Mouse (Mus musculus): ENCODE data around the gene Klk1b1.
"Not testable (repeated sequence)": the region's sequence is repeated elsewhere in the genome, so short reads cannot be mapped to it uniquely, and the experiment has no call there.

Gene Klk1b1

DNA sequence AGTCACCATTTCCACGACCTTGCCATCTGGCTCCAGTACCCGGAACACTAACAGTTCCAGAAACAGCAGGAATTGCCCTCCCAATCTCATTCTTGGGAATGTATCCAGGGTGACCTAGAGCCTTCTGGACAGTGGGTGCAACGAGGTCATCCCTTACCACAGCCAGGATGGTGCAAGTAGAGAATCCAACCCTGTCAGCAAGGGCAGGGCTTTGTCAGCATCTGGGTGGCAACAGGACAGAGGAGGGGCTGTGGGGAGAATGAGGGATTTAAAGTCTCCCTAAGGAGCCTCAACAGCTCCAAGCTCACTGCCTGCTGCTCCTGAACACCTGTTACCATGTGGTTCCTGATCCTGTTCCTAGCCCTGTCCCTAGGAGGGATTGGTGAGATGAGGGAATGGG, at the start of gene Klk1b1:
Klk1b1 (plus strand) TSS at position 301 of the 400 bp plus-strand sequence.
- DNase-seq (ENCODE audit: low spot score) = no peak

DNA sequence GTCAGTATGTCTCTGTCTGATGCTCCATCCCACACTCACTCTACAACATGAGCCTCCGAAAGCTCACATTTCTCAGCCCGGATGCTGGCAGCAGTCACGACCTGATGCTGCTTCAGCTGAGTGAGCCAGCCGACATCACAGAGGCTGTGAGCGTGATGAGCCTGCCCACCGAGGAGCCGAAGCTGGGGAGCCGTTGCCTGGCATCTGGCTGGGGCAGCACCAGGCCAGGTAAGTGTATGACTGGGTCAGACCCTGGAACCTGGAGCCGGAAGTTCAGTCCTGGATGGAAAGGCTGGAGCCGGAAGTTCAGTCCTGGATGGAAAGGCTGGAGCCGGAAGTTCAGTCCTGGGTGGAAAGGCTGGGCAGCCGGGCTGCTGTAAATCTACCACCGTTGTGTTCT, 48.1 kb upstream of the Klk1b1 start:
- no peak for DNase-seq (ENCODE audit: low spot score)

- no peak for DNase-seq (ENCODE audit: low spot score)
These were observed 47.7 kb upstream of the Klk1b1 start for GRCm38 (mm10) chr7:43918871-43919270.

DNA sequence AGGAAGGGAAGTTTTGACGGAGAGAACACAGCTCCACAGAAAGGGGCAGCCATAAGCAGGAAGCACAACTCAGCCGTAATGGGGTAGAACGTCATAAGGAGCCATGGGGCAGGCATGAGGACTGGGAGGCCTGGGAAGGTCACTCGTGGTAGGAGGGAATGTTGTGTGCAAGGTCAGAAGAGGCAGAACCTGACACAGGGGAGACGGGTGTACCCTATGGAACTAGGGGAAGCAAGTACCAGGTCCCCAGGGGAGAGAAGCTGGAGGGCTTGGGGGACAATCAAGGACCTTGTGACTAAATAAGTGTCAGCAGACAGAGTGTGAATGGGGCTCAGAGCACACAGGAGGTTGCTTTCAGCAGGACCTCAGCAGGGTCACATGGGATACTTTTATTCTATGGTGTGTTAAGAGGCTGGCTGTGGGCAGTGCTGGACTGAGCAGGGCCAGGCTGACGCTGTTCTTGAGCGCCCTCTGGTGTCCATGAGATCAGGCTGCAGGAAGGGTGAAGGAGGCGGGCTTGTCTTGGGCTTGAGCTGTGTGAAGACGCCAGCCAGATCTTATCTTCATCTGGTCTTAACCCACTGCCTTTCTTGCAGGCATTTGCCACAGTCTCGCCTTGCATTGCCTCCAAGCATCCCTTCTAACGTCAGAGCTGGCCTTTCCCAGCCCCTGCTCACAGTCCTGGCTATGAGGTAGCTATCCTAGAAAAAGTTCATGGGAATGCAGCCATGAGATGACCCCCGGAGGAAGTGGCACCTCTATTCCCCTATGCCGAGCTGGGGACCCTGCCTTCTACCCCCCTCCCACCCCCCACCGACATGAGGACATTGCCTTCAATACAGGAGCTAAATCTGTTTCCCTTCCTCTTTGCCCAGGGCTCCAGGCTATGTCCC, 46.7 kb upstream of the Klk1b1 start:
- DNase-seq (ENCODE audit: low spot score) = peak; percentile 66

DNA sequence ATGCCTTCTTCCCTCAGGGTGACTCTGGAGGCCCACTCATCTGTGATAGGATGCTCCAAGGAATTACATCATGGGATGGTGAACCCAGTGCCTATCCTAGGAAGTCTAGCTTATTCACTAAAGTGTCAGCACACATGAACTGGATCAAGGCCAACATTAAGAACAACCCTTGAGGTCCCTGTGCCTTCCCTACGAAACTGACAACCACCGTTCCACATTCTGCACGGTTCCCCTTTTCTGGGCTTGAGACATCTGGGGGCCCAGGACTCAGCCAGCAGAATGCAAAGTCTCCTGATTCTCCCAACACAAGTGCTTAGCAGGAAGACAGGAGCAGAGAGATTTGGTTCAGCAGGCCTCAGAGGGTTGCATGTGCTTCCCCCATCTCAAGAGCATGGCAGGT, 46.0 kb upstream of the Klk1b1 start:
- no peak for DNase-seq (ENCODE audit: low spot score)

DNA sequence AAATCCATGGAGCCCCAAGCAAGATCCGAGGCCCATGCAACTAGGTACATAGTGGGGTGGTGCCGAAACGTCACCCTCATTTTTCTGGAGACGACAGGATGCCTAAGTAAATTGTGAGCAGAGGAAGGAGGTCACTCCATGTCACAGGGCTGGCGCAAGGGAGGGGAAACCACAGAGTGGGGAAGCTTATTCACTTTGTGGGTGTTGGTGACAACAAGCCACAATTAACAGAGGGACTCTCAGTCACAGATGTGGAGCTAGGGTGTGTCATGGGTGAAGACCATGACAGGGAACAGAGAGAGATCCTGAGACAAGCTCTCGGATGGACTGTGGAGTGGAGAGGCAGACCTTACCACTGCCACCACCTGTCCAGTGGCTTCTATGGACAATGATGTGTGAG, 45.5 kb upstream of the Klk1b1 start:
- DNase-seq (ENCODE audit: low spot score) = no peak

DNA sequence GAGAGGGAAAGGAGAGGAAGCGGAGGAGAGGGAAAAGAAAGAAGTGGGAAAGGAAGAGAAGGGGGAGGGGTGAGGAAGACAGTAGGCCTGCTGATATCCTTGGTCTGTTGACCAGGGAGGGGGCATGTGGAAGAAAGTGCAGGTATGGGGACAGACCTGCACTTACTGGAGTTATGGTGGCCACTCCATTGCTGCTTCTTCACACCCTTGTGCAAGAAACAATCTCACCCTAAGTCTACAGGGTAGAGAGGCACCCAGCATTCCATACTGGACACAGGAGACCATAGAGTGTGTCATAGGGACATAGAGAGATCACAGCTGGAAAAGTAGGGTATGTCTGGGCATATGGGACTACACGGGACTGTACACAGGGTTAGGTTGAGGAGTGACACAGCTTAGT, 44.6 kb upstream of the Klk1b1 start:
- DNase-seq (ENCODE audit: low spot score) = no peak

DNA sequence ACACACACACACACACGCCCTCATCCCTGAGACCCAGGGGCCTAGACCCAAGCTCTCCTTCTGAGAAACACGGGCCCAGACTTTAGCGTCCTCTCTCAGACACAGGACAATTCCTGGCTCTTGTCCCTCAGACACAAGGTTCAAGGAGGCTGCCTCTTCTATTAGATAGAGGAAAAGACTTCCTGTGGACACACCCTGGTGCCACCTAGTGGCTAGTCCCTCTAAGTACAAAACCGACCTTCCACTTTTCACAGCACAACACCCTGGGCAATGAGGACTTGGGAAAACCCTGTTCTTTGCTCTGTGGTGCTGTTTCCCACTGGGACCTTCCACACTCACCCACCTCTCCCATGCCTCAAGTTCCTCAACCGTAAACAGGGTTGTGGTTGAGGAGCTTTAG, 40.6 kb upstream of the Klk1b1 start:
- no peak for DNase-seq (ENCODE audit: low spot score)

- DNase-seq (ENCODE audit: low spot score) = no peak
These were observed 38.0 kb upstream of the Klk1b1 start for GRCm38 (mm10) chr7:43928521-43928920.

GRCm38 (mm10) chr7:43932337-43932736, 34.2 kb upstream of the Klk1b1 start:
- DNase-seq (ENCODE audit: low spot score) = no peak

DNA sequence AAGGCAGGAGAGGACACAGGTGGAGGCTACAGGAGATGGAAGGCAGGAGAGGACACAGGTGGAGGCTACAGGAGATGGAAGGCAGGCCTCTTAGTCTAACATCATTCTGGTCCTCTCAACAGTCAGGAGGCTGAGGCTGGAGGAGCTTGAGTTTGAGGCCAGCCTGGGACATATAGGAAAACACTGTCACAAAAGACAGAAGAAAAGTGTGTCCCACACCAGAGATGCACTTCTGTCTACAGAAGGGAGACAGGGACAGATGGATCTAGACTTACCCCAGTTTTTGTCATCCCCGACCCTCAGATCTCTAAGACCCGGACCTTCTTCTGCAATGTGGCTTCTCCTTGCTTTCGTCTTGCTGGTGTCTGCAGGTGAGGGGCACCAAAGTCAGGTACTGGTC, 33.1 kb upstream of the Klk1b1 start, which contains the start of gene Klk15:
Klk15 (plus strand) TSS at position 301 of the 400 bp plus-strand sequence.
- DNase-seq (ENCODE audit: low spot score) = no peak

DNA sequence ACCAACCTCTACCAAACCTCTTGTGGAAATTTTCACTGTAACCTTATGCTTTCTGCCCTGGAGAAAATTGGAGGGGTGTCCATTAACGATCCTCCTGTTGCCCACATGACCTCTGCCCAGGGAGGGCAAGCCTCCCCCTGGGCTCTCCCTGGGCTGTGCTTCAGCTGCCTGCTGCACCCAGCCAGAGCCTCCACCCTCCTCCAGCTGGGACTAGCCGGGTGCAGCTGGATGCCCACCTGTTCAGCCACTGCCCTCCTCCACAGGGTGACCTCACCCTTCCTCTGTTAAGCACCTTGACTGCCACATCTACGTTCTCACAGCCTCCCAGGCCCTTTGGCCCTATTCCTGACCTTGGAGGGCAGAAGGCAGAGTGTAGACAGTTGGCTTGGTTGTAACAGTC, 31.8 kb upstream of the Klk1b1 start:
- no peak for DNase-seq (ENCODE audit: low spot score)

- DNase-seq (ENCODE audit: low spot score) = no peak
These were observed 30.0 kb upstream of the Klk1b1 start for GRCm38 (mm10) chr7:43936551-43936950.

GRCm38 (mm10) chr7:43942293-43942692, 24.3 kb upstream of the Klk1b1 start:
- not testable (repeated sequence) for DNase-seq (ENCODE audit: low spot score)

DNA sequence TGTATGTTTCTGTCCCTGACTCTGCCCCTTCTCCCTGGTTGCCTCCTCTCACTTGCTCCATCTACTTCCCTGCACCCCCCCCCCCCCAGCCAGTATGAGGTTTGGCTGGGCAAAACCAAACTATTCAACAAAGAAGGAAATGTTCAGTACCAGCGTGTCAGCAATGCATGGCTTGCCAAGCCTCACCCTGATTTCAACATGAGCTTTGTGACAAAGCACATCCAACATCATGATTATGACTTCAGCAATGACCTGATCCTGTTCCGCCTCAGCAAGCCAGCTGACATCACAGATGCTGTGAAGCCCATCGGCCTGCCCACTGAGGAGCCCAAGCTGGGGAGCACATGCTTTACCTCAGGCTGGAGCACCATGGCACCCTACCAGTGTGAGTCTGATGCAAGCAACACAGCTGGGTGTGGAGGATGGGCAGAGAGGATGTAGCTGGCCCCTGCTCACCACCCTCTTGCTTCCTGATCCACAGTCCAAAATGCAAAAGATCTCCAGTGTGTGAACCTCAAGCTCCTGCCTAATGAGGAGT, 21.8 kb upstream of the Klk1b1 start:
- no peak for DNase-seq (ENCODE audit: low spot score)

DNA sequence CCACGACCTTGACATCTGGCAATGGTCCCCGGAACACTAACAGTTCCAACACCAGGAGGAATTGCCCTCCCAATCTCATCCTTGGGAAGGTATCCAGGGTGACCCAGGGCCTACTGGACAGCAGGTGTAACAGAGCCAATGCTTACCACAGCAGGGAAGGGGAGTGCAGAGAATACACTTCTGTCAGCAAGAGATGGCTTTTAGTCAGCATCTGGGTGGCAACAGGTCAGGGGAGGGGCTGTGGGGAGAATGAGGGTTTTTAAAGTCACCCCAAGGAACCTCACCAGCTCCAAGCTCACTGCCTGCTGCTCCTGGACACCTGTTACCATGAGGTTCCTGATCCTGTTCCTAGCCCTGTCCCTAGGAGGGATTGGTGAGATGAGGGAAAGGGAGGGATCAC, 16.2 kb upstream of the Klk1b1 start, which contains the start of gene Klk1b8:
Klk1b8 (plus strand) TSS at position 301 of the 400 bp plus-strand sequence.
- no peak for DNase-seq (ENCODE audit: low spot score)

GRCm38 (mm10) chr7:43952703-43953102, 13.8 kb upstream of the Klk1b1 start:
- DNase-seq (ENCODE audit: low spot score) = no peak

DNA sequence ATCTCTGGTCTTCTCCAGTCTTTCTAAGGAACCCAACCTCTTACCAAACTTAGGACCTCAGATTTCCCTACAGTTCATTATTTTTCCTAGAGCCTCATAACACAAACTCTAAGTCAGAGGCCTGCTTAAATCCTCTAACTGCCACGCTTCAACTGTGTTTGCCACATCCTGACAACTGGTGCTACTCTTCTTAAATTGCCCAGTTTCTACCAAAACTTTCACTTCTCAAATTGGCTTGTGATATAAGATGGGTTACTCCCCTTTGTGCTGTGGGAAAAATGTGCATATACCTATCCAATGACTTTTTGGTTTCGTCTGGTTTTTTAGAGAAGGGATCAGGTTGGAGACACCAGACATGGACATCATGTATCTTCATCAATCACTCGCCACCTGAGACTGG, 507 bp downstream of the Klk1b1 start:
- DNase-seq (ENCODE audit: low spot score) = no peak

GRCm38 (mm10) chr7:43967612-43968011, 1.1 kb downstream of the Klk1b1 start:
- DNase-seq (ENCODE audit: low spot score) = no peak

DNA sequence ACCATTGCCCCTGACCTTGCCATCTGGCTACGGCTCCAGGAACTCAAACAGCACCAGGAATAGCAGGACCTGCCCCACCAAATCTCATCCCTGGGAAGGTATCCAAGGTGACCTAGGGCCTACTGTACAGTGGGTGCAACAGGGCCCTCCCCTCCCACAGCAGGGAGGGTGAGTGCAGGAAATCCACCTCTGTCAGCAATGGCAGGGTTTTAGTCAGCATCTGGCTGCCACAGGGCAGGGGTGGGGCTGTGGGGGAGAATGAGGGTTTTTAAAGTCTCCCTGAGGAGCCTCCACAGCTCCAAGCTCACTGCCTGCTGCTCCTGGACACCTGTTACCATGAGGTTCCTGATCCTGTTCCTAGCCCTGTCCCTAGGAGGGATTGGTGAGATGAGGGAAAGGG, 9.2 kb downstream of the Klk1b1 start, which contains the start of gene Klk1b9:
Klk1b9 (plus strand) TSS at position 301 of the 400 bp plus-strand sequence.
- DNase-seq (ENCODE audit: low spot score) = not testable (repeated sequence)

DNA sequence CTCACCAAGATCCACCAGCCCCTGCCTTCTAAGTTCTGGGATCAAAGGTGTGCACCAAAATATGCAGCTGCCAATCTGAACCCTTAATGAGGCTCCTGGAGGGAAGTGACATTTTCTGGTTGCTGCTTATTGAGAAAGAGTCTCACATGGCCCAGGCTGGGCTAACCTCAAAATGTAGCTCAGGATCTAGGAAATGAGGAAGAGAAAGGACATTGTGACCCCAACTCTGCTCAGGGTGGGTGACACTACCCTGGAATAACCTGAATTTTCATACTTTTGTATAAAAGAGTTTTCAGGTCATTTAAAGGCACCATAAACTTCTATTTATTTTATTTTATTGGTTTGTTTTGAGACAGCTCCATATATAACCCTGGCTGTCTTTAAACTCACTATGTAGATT, 19.1 kb downstream of the Klk1b1 start:
- no peak for DNase-seq (ENCODE audit: low spot score)

GRCm38 (mm10) chr7:43994821-43995220, 28.3 kb downstream of the Klk1b1 start:
- not testable (repeated sequence) for DNase-seq (ENCODE audit: low spot score)

DNA sequence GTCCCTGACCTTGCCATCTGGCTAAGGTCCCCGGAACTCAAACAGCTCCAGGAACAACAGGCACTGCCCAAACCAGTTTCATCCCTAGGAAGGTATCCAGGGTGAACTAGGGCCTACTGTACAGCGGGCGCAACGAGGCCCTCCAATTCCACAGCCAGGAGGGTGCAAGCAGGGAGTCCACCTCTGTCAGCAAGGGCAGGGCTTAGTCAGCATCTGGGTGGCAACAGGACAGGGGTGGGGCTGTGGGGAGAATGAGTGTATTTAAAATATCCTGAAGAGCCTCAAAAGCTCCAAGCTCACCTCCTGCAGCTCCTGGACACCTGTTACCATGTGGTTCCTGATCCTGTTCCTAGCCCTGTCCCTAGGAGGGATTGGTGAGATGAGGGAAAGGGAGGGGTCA, 29.0 kb downstream of the Klk1b1 start, which contains the start of gene Klk1b11:
Klk1b11 (plus strand) TSS at position 301 of the 400 bp plus-strand sequence.
- not testable (repeated sequence) for DNase-seq (ENCODE audit: low spot score)
